Mouse (Mus musculus) hindbrain, embryonic 10.5 days (tissue): Measurements from ENCODE around the gene Gm10945. TPM values are rescaled to one million over a fixed set of nuclear protein-coding genes. Genes with fewer than 3 reads are reported as not detected.

Source experiments
- DNase-seq: peaks from one replicate; pipeline ENCODE4 v3.0.0-alpha.2; 2017; ENCODE audit warnings: low spot score
- H3K27ac ChIP-seq: fragments of 300-500 bp; sonication (generic); 2 replicates; pipeline ENCODE4 v1.5.1; 2016; ENCODE audit warnings: mild to moderate bottlenecking, moderate library complexity
- H3K27me3 ChIP-seq: fragments of 300-500 bp; sonication (generic); 2 replicates; pipeline ENCODE4 v1.6.1; 2016; ENCODE audit warnings: mild to moderate bottlenecking; ENCODE audit not compliant: poor library complexity, insufficient read depth, severe bottlenecking
- H3K36me3 ChIP-seq: fragments of 300-500 bp; sonication (generic); 2 replicates; pipeline ENCODE4 v1.6.1; 2016; ENCODE audit warnings: mild to moderate bottlenecking, moderate library complexity
- H3K4me1 ChIP-seq: fragments of 300-500 bp; sonication (generic); replicated peaks from 2 replicates; pipeline ENCODE4 v1.6.1; 2016; ENCODE audit warnings: mild to moderate bottlenecking
- H3K4me3 ChIP-seq: fragments of 300-500 bp; sonication (generic); 2 replicates; pipeline ENCODE4 v1.5.1; 2016; ENCODE audit warnings: mild to moderate bottlenecking, moderate library complexity
- H3K9me3 ChIP-seq: fragments of 300-500 bp; sonication (generic); 2 replicates; pipeline ENCODE4 v1.6.1; 2016; ENCODE audit warnings: mild to moderate bottlenecking, moderate library complexity
- WGBS: fragments of 180-500 bp; shearing (Covaris S2); methylation state at CpG from one replicate; pipeline ENCODE4 v1.1.7; 2016; 5-methylcytosine and 5-hydroxymethylcytosine counted together
- polyA plus RNA-seq: library from polyadenylated mRNA; unstranded; fragments of >200 nt; fragmentation: Nextera tagmentation; extraction: Ambion mirVana; gene quantifications from 2 replicates; pipeline ENCODE4 v1.2.1, GENCODE M21; 2016

Gene Gm10945
- not detected in 2 replicates for polyA plus RNA-seq

DNA sequence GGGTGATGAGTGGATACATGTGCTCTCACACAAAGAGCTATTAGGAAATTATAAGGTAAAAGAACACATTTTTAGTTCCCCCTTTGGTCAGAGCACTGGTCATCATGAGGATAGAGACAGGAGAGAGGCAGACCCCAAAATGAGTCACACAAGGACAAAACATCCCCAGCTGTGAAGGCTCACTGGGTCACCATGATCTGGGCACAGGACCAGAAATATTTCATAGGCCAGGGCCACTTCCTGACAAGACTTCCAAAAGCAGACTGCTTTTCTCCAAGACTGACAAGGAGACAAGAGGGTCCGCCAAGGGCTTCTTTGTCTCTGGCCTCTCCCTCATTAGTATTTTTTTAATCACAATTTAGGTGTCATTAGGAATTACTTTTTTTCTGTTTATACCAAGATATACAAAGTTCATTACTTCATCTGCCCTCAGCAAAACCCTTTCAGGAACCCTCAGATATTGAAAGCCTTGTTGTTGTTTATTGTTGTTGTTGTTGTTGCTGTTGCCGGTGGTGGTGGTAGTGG is at the start of gene Gm10945:
Gene Gm10945, minus strand, starts transcription at position 475 of the 525 bp plus-strand sequence.
- no peak for DNase-seq
- no peak within 1 kb of the TSS for H3K4me3 ChIP-seq
- no peaks in the 10 kb centered on the region for H3K36me3 ChIP-seq
- H3K4me1 ChIP-seq, result no peaks in the 10 kb centered on the region
- H3K27me3 ChIP-seq, result no peaks in the 10 kb centered on the region
- H3K9me3 ChIP-seq, result no peaks in the 10 kb centered on the region
- H3K27ac ChIP-seq, result no peak within 1 kb of the TSS
- WGBS, result 93% methylated on average over 2 of the region's 2 CpGs

DNA sequence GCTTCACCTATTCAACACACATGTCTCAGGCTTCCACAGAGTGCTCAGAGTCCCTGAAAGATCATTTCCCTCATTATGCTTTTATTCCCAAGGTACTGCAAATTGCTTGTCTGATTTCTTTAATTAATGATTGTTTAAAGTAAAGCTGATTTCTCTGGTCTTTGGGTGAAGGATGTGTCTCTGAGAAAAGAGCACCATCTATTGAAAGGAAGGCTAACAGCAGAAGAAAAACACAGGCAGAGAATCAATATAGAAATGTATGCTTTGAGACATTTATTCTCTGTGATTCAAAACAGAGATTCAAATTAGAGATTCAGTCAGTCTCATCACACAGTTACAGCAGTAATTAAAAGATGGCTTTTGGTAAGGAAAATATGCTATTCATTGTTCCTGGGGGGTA is 28.7 kb upstream of the Gm10945 start:
- no peak for DNase-seq
- Histone ChIP-seq H3K27ac (no peak overlapping the region), H3K36me3 (no peaks in the 10 kb centered on the region), H3K9me3 (no peaks in the 10 kb centered on the region), H3K4me1 (peaks cover 7% of the 10 kb centered on the region; the same call in 1 of the 2 replicates), H3K4me3 (no peak overlapping the region), H3K27me3 (no peaks in the 10 kb centered on the region)

DNA sequence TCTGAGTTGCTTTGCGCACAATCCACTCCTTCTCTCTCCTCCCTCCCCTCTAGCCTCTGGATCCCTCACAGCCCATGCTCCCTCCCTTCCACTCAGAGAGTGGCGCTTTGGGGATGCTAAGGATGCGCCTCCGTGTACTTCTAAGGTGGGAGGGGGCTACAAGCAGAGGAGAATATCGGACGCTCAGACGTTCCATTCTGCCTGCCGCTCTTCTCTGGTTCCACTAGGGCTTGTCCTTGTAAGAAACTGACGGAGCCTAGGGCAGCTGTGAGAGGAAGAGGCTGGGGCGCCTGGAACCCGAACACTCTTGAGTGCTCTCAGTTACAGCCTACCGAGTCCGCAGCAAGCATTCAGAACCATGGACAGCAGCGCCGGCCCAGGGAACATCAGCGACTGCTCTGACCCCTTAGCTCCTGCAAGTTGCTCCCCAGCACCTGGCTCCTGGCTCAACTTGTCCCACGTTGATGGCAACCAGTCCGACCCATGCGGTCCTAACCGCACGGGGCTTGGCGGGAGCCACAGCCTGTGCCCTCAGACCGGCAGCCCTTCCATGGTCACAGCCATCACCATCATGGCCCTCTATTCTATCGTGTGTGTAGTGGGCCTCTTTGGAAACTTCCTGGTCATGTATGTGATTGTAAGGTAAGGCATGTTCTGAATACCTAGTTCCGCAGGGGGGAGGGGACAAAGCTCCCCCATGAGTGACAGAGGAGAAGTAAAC is 27.1 kb upstream of the Gm10945 start:
- Histone ChIP-seq H3K4me1 (peaks cover 7% of the 10 kb centered on the region; the same call in 1 of the 2 replicates), H3K27ac (no peak overlapping the region), H3K27me3 (no peaks in the 10 kb centered on the region), H3K9me3 (no peaks in the 10 kb centered on the region), H3K36me3 (no peaks in the 10 kb centered on the region), H3K4me3 (peak overlapping the region; percentile 36)
- DNase-seq, result peak; percentile 73
- 4% methylated on average over 25 of the region's 25 CpGs for WGBS

DNA sequence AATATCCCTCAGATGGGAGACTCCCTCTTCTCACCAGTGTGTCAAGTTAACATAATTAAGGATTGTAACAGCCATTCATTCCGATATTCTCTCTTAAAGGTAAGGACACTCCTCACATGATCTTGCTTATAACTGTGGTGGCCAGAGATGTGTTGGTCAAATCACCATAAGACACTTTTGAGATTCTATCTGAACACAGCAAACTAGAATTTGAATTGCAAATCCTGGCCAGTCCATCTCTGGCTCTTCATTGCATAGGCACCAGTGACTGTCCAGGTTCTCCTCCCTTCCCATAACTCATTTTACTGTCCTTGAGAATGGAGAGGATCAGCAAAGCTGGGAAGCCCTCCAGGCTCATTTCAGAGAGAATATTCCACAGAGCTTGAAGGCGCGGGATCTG is 3.4 kb downstream of the Gm10945 start, which contains the start of gene Oprm1:
Gene Oprm1, plus strand, starts transcription at position 301 of the 400 bp plus-strand sequence.
- Histone ChIP-seq H3K4me1 (no peaks in the 10 kb centered on the region), H3K9me3 (no peaks in the 10 kb centered on the region), H3K27ac (no peak within 1 kb of the TSS), H3K36me3 (no peaks in the 10 kb centered on the region), H3K4me3 (no peak within 1 kb of the TSS), H3K27me3 (no peaks in the 10 kb centered on the region)
- WGBS, result 90% methylated on average over 3 of the region's 3 CpGs
- no peak for DNase-seq

DNA sequence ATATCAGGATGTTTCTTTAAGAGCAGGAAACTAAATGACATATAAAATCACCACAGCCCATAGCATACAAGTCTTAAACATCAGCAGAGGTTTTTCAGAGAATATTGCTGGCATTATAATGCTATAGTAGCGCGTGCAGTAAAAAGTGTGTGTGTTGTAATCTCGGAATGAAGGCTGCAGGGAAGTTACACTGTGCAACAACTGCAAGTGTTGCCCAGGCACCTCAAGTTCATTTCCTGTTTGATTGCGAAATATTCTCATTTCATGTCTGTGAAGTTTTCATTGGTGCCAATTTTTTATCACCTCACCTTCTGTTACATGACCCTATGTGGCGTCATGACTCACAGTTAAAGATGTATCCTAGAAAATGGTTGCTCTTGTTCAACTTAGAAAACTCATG is 8.2 kb downstream of the Gm10945 start:
- no peaks in the 10 kb centered on the region for H3K4me1 ChIP-seq
- WGBS, result 91% methylated on average over 5 of the region's 5 CpGs
- DNase-seq, result no peak

DNA sequence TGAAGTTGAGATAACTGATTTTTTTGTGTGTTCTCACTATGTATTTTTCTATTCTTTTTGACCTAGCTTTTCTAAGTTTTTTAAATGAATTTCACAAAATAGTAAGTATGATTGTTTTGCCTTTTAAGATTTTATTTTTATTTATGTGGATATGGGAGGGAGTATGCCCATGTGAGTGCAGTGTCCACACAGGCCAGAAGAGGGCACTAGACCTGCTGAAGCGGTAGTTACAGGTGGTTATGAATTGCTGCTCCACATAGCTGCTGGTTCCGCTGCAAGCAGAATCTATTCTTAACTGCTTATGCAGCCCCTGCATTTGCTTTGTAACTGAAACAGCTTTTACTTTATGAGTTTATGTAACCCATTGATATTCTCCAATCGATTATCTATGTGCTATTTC is 33.1 kb downstream of the Gm10945 start:
- no peaks in the 10 kb centered on the region for H3K27me3 ChIP-seq
- peaks cover 8% of the 10 kb centered on the region; the same call in 1 of the 2 replicates for H3K9me3 ChIP-seq
- no peak overlapping the region for H3K4me3 ChIP-seq
- H3K36me3 ChIP-seq, result no peaks in the 10 kb centered on the region
- no peaks in the 10 kb centered on the region for H3K4me1 ChIP-seq
- no peak overlapping the region for H3K27ac ChIP-seq
- WGBS, result 93% methylated on average over 3 of the region's 3 CpGs
- no peak for DNase-seq

More for the DNA sequence above, 8.2 kb downstream of the Gm10945 start:
- Histone ChIP-seq H3K27me3 (no peaks in the 10 kb centered on the region), H3K36me3 (no peaks in the 10 kb centered on the region), H3K4me3 (no peak overlapping the region), H3K27ac (no peak overlapping the region), H3K9me3 (no peaks in the 10 kb centered on the region)

DNA sequence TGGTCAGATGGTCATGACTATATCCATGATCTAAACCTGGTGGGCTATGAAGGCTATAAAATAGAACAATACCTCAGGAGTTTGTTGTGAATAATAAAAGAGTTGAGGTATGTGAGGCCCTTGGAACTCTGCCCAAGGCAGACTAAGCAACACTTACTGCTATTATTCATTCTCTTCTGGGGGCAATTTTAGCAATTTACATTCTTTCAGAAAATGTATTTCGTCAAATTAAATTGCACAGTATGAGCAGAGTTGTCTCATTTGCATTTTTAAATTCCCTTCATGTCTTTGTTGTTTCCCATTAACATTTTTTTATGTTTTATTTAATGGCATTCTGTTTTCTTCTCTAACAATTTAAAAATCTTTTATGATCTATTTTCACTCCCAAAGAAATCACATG is 37.8 kb downstream of the Gm10945 start:
- no peaks in the 10 kb centered on the region for H3K27me3 ChIP-seq
- WGBS, result 78% methylated on average over 1 of the region's 1 CpGs
- H3K27ac ChIP-seq, result no peak overlapping the region
- H3K4me3 ChIP-seq, result no peak overlapping the region
- peaks cover 8% of the 10 kb centered on the region; the same call in 1 of the 2 replicates for H3K9me3 ChIP-seq
- H3K4me1 ChIP-seq, result no peaks in the 10 kb centered on the region
- DNase-seq, result no peak
- H3K36me3 ChIP-seq, result no peaks in the 10 kb centered on the region

DNA sequence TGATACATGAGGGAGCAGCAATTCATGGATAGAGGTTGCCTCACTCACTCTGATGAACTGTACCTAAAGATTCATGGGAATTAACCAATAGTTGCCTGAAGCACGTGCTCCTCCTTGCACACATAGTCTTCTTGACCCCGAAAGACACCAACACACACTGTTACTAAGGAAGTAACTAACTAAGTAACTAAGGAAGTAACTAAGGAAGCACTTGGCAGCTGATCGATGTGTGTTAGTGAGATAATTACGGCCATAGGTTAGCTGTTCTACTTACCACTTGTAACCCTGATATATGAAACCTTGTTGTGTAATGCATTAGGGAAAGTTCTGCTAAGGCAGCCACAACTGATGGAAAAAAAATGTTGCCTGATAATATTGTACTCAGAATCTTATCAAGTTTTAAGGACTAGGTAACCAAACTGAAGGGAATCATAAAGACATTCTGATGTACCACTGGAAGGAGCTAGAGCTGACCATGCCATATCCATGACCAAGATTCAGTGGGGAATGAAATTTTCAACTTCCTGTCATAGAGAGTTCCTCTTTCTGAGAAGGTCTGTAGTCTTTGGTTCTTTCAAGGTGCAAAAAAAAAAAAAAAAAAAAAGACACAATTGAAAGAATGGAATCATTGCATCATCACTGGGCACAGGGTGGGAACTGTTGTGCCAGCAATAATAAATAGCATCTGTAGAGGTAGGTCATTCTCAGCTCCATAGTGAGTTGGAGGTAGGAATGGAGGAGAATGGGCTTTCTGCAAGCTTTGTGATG is 44.2 kb downstream of the Gm10945 start:
- Histone ChIP-seq H3K36me3 (no peaks in the 10 kb centered on the region), H3K27me3 (no peaks in the 10 kb centered on the region), H3K27ac (no peak overlapping the region), H3K9me3 (no peaks in the 10 kb centered on the region), H3K4me1 (no peaks in the 10 kb centered on the region), H3K4me3 (no peak overlapping the region)
- DNase-seq, result no peak
- WGBS, result 85% methylated on average over 4 of the region's 4 CpGs

DNA sequence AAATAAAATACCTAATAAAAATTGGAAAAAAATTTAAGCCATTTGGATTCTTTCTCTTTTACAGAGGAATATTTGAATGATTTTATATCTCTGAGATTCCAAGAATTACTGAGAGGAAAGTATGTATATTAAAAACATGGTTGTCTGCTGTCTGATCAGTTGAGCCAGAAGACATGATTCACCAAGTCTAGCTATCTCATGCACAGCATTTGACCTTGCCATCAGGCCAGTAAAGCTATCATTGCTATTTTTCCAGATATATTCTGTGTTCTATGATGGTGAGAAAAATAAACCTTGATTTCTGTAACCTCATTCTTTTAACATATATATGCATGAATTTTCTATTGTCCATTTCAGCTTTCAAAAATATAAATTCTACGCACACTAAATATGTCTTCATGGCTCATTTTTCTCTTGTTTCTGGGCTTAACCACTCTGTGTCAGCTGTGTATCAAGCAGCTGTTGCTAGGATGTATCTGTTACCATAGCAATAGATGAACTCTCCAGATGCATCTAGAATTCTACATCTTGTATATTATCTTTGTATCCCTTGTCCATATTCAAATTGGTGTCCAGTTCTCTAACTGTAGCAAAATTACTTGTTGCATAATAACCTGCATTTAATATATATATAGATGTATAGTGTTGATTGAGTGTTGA is 56.2 kb downstream of the Gm10945 start:
- DNase-seq, result no peak
- H3K27me3 ChIP-seq, result no peaks in the 10 kb centered on the region
- H3K4me3 ChIP-seq, result no peak overlapping the region
- 98% methylated on average over 1 of the region's 1 CpGs for WGBS
- no peaks in the 10 kb centered on the region for H3K36me3 ChIP-seq
- H3K9me3 ChIP-seq, result no peaks in the 10 kb centered on the region
- H3K27ac ChIP-seq, result no peak overlapping the region
- no peaks in the 10 kb centered on the region for H3K4me1 ChIP-seq

DNA sequence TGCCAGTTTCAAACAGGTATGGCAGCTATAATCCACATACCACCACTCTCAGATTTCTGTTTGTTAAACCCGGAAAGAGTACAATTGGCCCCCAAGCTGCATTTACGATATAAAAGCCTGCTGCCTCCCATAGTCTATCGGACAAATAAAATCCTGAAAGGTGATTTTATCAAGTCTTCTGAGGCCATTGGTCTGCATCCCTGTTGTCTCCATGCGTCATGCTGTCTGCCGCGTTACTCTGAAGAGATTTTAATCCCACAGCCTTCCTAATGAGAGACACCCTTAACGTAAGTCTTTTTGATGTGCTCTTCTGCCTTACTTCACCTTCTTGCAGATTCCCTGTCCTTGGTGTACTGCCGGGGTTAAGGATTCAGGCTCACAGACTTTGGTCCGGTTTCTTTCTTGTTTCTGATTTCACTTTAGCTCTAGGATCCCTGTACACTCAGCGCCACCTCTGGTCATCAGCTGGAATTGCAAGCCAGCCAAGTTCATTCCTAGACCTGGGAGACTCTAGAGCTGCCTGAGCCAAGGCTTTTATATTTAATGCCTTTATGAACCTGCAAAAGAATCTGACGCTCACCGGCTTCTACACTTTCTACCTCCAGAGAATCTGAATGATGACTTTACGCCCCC is 67.2 kb downstream of the Gm10945 start:
- 62% methylated on average over 13 of the region's 13 CpGs for WGBS
- no peaks in the 10 kb centered on the region for H3K27me3 ChIP-seq
- no peaks in the 10 kb centered on the region for H3K4me1 ChIP-seq
- no peaks in the 10 kb centered on the region for H3K36me3 ChIP-seq
- H3K9me3 ChIP-seq, result no peaks in the 10 kb centered on the region
- no peak overlapping the region for H3K4me3 ChIP-seq
- no peak overlapping the region for H3K27ac ChIP-seq
- peak; percentile 52 for DNase-seq
